Mouse (Mus musculus) forebrain, postnatal 0 days (tissue): ENCODE results near the gene Tff2. TPM values are rescaled to one million over a fixed set of nuclear protein-coding genes. Genes with fewer than 3 reads are reported as not detected.

ENCODE experiments used
- ATAC-seq: fragments of 200-750 bp; cut with Nextera tagmentation; 2 replicates; pipeline ENCODE4 v1.8.0; 2017; ENCODE audit warnings: mild to moderate bottlenecking, moderate library complexity
- DNase-seq: peaks from one replicate; pipeline ENCODE4 v3.0.0-alpha.2; 2015
- H3K27ac ChIP-seq: fragments of 300-500 bp; sonication (generic); 2 replicates; pipeline ENCODE4 v1.5.1; 2014; ENCODE audit warnings: low read depth, mild to moderate bottlenecking, antibody characterized with exemption, low read length, moderate library complexity, mixed read lengths
- H3K27me3 ChIP-seq: fragments of 300-500 bp; sonication (generic); 2 replicates; pipeline ENCODE4 v1.6.1; 2014; ENCODE audit warnings: mild to moderate bottlenecking, low read length, mixed read lengths; ENCODE audit not compliant: insufficient read depth
- H3K36me3 ChIP-seq: fragments of 300-500 bp; sonication (generic); 2 replicates; pipeline ENCODE4 v1.6.1; 2014; ENCODE audit warnings: mild to moderate bottlenecking, moderate library complexity; ENCODE audit not compliant: insufficient read depth
- H3K4me1 ChIP-seq: fragments of 300-500 bp; sonication (generic); 2 replicates; pipeline ENCODE4 v1.6.1; 2014; ENCODE audit warnings: antibody characterized with exemption; ENCODE audit not compliant: insufficient read depth
- H3K4me2 ChIP-seq: fragments of 300-500 bp; sonication (generic); 2 replicates; pipeline ENCODE4 v1.6.1; 2014; ENCODE audit warnings: low read depth, mild to moderate bottlenecking, moderate library complexity
- H3K4me3 ChIP-seq: fragments of 300-500 bp; sonication (generic); 2 replicates; pipeline ENCODE4 v1.5.1; 2014; ENCODE audit warnings: low read depth, low read length, mixed read lengths
- H3K9ac ChIP-seq: fragments of 300-500 bp; sonication (generic); 2 replicates; pipeline ENCODE4 v1.6.1; 2014; ENCODE audit warnings: mild to moderate bottlenecking
- H3K9me3 ChIP-seq: fragments of 300-500 bp; sonication (generic); 2 replicates; pipeline ENCODE4 v1.6.1; 2016; ENCODE audit warnings: low read length
- CTCF ChIP-seq: sonication (generic); IDR thresholded peaks from 2 replicates; pipeline ENCODE4 v1.5.1; 2016; ENCODE audit warnings: antibody characterized with exemption, control low read depth, low read depth
- WGBS: fragments of 180-500 bp; shearing (Covaris S2); extraction: QIAGEN DNeasy Blood & Tissue Kit; methylation state at CpG from one replicate; pipeline ENCODE4 v1.1.7; 2014; 5-methylcytosine and 5-hydroxymethylcytosine counted together
- polyA plus RNA-seq: library from polyadenylated mRNA; unstranded; fragments of >200 nt; fragmentation: Nextera tagmentation; extraction: Ambion mirVana; gene quantifications from 2 replicates; pipeline ENCODE4 v1.2.1, GENCODE M21; 2015
- total RNA-seq: library from RNA; depleted of rRNA; stranded (reverse); fragments of >200 nt; gene quantifications from 2 replicates; pipeline ENCODE4 v1.2.3, GENCODE M21; 2014

Gene Tff2
- total and polyA plus RNA-seq, 2 experiments from 2014 or later: not detected

DNA sequence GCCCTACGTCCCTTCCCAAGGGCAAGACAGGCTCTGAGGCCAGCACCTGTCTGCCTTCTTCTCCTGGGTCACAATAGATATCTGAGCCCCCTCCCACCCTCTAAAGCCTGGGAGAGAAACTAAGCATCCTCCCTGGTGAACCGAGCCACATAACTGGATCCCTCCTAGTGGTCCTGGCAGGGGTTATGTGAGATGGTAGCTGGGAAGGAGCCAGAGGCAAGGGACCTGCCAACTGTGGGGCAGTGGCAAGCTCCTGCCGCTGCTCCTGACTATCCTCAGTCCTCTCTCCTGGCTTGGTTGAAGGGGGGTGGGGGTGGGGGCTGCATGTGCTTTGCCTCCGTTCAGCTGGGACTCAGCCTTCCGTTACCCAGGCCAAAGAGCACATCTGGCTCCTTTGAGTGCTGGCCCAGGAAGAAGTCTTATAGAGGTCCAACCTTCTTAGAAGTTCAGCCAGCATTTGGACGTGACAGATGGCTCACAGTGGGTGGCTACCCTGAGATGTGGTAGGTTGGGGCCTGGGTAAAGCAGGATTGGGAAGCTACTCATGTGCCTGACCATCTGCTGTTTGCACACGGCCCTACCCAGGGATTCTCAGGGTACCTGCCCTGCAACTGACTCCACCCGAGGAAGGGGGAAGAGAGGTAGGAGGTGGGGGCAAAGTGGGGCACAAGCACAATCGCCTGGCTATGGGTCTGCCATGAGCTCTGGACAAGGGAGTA lies 18.4 kb downstream of the Tff2 start:
- Histone ChIP-seq H3K9ac (no peak overlapping the region), H3K36me3 (no peaks in the 10 kb centered on the region), H3K4me1 (no peaks in the 10 kb centered on the region), H3K27me3 (no peaks in the 10 kb centered on the region), H3K9me3 (0 out of 2 replicates have a peak, but pooled peaks cover 6% of the 10 kb centered on the region), H3K4me3 (no peak overlapping the region), H3K4me2 (no peak overlapping the region), H3K27ac (no peak overlapping the region)
- DNase-seq (no peak), ATAC-seq (no peak)
- WGBS: 38% methylated on average over 9 of the region's 9 CpGs
- TF ChIP-seq CTCF: no peak

DNA sequence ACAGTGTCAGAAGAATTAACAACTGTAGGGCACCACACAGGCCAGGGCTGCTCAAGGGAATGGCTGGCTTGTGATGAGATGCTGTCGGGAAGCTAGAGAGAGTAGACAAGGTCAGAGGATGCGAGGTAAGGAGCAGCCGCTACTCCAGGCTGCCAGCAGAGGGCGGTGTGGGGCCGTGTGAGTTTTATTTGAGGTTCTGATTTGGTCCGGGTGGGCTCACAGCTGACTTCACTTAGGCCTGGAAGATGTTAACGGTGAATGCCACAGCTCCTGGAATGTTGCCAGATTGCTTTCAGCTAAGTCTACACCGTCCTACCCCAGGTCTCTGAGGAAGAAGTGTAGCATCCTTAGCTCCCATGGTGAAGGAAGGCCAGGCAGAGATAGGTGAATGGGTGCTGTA lies 22.1 kb downstream of the Tff2 start:
- no peaks in the 10 kb centered on the region for H3K27me3 ChIP-seq
- TF ChIP-seq CTCF: peak; percentile 85
- WGBS: 12% methylated on average over 8 of the region's 8 CpGs
- no peak overlapping the region for H3K9ac ChIP-seq
- H3K4me2 ChIP-seq: no peak overlapping the region
- no peaks in the 10 kb centered on the region for H3K4me1 ChIP-seq
- no peak overlapping the region for H3K4me3 ChIP-seq
- no peaks in the 10 kb centered on the region; the same call in 1 of the 2 replicates for H3K36me3 ChIP-seq
- 0 out of 2 replicates have a peak, but pooled peaks have one; percentile 10 for ATAC-seq
- H3K9me3 ChIP-seq: 0 out of 2 replicates have a peak, but pooled peaks cover 6% of the 10 kb centered on the region
- DNase-seq: peak; percentile 72
- H3K27ac ChIP-seq: no peak overlapping the region

DNA sequence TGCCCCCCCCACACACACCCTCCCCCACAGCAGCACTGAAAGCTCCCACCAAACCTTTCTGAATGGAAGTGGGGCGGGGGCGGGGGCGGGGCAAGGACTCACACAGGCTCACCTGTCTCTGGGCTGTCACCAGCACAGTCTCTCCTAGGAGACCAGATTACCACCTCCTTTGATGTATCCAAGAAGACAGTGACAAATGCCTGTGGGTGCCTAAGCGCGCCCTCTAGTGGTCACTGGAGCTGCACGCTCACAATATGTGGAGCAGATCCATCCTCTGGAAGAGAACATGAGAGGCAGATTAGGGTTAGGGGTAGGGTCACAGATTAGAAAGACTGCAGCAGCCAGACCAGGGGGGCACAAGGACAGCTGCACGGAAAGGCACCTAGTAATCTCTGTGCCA lies 24.7 kb downstream of the Tff2 start:
- TF ChIP-seq CTCF: peak; percentile 96
- H3K4me1 ChIP-seq: no peaks in the 10 kb centered on the region
- H3K9me3 ChIP-seq: 0 out of 2 replicates have a peak, but pooled peaks cover 6% of the 10 kb centered on the region
- no peak overlapping the region for H3K4me2 ChIP-seq
- no peak overlapping the region for H3K4me3 ChIP-seq
- 5% methylated on average over 7 of the region's 7 CpGs for WGBS
- H3K9ac ChIP-seq: no peak overlapping the region
- DNase-seq (peak; percentile 79), ATAC-seq (peak; percentile 84)
- no peak overlapping the region for H3K27ac ChIP-seq
- H3K36me3 ChIP-seq: peaks cover 18% of the 10 kb centered on the region
- no peaks in the 10 kb centered on the region for H3K27me3 ChIP-seq

DNA sequence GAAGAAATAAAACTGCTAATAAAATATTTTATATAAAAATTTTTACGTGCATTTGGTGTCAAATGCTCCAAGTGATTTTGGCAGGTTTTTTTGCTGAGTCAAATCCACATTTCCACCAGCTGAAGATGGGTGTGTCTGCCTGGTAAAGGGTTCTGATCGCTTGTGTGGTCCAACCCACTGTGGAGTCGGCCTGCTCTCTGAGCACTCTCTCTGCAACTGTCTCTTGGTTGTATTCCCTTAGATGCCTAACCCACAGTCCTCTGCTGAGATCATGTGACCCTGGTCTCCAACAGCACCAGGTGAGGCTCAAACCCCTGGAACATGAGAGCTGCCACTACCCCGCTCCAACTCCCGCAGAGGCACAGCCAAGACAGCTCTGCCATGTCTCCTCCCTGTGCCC lies 26.1 kb downstream of the Tff2 start:
- WGBS: 82% methylated on average over 5 of the region's 5 CpGs
- TF ChIP-seq CTCF: no peak

DNA sequence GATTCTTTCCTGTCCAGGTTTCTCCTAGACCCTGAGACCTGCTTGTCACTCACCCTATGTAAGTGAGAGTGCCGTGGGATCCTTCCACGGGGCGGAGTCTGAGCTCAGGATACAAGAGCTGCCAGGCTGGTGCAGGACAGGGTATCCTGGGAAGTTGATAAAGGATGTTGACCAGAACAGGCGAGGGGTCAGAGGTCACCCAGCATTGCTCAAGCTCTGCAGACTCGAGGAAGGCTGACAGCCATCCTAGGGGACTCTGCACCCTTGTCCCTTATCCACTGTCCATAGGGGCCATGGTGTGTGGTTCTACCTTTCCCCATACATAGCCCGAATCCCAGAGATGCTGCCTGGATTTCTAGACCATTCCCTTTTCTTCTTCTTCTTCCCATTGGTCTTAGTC lies 28.0 kb downstream of the Tff2 start:
- no peak overlapping the region for H3K27ac ChIP-seq
- no peak overlapping the region for H3K9ac ChIP-seq
- no peaks in the 10 kb centered on the region for H3K4me1 ChIP-seq
- DNase-seq (no peak), ATAC-seq (no peak)
- no peak overlapping the region for H3K4me2 ChIP-seq
- no peaks in the 10 kb centered on the region for H3K9me3 ChIP-seq
- WGBS: 86% methylated on average over 6 of the region's 6 CpGs
- no peak overlapping the region for H3K4me3 ChIP-seq
- TF ChIP-seq CTCF: no peak
- H3K27me3 ChIP-seq: no peaks in the 10 kb centered on the region
- peaks cover 42% of the 10 kb centered on the region for H3K36me3 ChIP-seq

More for the DNA sequence above, 26.1 kb downstream of the Tff2 start:
- H3K27me3 ChIP-seq: no peaks in the 10 kb centered on the region
- no peak for ATAC-seq
- DNase-seq: no peak
- no peak overlapping the region for H3K4me2 ChIP-seq
- no peak overlapping the region for H3K4me3 ChIP-seq
- H3K27ac ChIP-seq: no peak overlapping the region
- no peaks in the 10 kb centered on the region for H3K4me1 ChIP-seq
- H3K9me3 ChIP-seq: no peaks in the 10 kb centered on the region
- H3K9ac ChIP-seq: no peak overlapping the region
- peaks cover 26% of the 10 kb centered on the region for H3K36me3 ChIP-seq

DNA sequence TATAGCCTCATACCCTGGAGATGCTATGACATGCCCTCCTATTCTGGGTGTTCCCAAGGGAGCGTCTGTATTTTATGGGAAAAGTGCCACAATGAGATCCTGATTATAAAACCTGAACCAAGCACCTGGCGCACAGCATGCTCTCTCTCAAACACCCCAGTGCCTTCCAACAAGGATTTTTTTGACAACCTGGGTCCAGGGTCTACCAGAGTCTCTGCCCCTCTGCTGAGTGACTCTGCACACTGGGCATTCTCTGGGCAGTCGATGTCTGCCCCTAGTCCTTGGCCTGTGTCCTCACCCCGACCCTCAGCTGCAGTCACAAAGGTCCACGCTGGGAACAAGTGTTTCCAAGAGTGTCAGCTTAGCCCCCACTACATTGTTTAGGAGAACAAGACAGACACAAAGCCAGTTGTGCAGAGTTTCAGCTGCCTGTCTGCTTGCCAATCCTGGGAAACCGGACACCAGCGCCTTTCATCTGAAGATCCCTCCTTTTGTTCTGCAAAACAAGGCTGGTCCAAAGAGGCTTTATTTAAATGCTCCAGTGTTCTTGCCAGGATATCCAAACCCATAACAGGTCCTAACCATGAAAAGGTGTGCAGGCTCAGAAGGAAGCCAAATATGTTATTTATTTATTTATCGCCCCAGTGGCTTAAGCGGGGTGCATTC lies 30.8 kb downstream of the Tff2 start:
- DNase-seq (no peak), ATAC-seq (no peak)
- no peak overlapping the region for H3K27ac ChIP-seq
- no peaks in the 10 kb centered on the region for H3K27me3 ChIP-seq
- no peak for TF ChIP-seq CTCF
- no peaks in the 10 kb centered on the region for H3K4me1 ChIP-seq
- H3K4me2 ChIP-seq: no peak overlapping the region
- no peak overlapping the region for H3K9ac ChIP-seq
- no peak overlapping the region for H3K4me3 ChIP-seq
- peaks cover 62% of the 10 kb centered on the region for H3K36me3 ChIP-seq
- WGBS: 24% methylated on average over 9 of the region's 9 CpGs
- no peaks in the 10 kb centered on the region for H3K9me3 ChIP-seq

DNA sequence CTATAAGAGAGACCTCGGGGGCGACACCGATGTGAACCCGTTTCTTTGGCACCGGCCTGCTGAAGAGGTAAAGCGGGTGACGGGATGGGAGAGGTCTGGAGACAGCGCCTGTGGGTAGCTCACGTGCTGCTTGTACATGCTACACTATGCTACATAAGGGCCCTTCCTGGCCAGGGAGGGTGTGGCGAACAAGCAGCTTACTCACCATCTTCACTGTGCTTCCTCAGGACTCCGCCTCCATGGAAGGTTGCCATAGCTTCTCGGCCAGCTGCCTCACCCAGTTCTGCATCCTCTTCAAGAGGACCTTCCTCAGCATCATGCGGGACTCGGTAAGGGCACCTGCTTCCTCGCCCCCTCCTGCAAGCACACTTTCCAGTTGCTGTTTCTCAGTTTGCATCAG lies 35.7 kb downstream of the Tff2 start:
- TF ChIP-seq CTCF: no peak
- Histone ChIP-seq H3K9me3 (no peaks in the 10 kb centered on the region), H3K4me3 (no peak overlapping the region), H3K9ac (no peak overlapping the region), H3K27me3 (no peaks in the 10 kb centered on the region), H3K27ac (no peak overlapping the region), H3K36me3 (peaks cover 58% of the 10 kb centered on the region), H3K4me2 (no peak overlapping the region), H3K4me1 (no peaks in the 10 kb centered on the region)
- 86% methylated on average over 15 of the region's 15 CpGs for whole genome bisulfite sequencing
- DNase-seq: no peak
- ATAC-seq: no peak
